Mouse (Mus musculus): ENCODE data around the gene Adck2. TPM values are rescaled to one million over a fixed set of nuclear protein-coding genes. Genes with fewer than 3 reads are reported as not detected.

Adck2 gene
- 14.7 and 17.3 TPM in 2 replicates for polyA plus RNA-seq (2012; rRNA removed; ENCODE audit: low replicate concordance)

GRCm38 (mm10) chr6:39573791-39574554 is at the start of gene Adck2:
Gene Adck2, plus strand, starts transcription at chr6:39573873.

GRCm38 (mm10) chr6:39557723-39558261 is 15.9 kb upstream of the Adck2 start, which contains the start of gene Dennd2a:
Gene Dennd2a, minus strand, starts transcription at chr6:39557867.

GRCm38 (mm10) chr6:39585517-39585916 is 11.8 kb downstream of the Adck2 start, which contains the start of gene Gm42420:
Gene Gm42420, plus strand, starts transcription at chr6:39585753.

DNA sequence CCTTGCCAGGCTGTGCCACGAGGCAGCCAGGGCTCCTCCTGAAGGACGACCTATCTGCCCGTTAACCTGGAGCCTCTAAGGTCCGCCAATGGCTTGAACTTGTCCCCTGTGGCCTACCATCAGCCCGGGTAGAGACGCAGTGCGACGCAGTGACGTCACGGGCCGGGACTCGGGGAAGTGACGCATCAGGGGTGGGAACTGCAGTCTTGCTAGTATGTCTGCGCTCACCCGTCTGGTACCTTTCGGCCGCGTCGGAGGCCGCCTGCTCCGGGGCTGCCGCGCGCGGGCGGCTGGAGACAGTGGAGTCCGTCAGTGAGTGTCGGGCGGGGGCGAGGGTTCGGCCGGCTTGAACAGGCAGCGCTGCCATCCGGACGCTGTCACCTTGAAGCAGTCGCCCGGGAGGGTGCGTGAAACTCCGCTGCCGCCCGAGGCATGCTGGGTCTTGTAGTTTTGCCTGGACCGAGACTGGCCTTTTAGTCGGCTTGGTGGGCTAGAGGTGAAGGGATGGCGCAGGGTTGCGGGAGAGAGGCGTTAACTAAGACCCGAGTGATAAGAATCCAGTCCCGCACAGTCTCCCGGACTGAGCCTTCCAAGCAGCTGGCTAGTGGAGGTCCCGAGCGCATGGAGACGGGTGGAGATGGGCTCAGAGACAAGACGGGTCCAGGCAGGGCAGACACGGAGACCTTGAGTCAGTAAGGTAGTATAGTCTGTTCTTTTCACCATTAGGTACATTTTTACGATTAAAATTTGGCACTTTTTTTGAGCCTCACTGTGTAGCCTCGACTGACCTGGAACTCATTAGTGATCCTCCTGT is 18.9 kb downstream of the Adck2 start, which contains the start of gene Ndufb2:
Ndufb2 (plus strand) TSS at position 174 of the 814 bp plus-strand sequence.

Other genes starting within 250 kb of the Adck2 start
- 15.8 and 18.4 TPM in 2 replicates for gene Slc37a3, start 196.2 kb upstream of the Adck2 start, polyA plus RNA-seq (2012; rRNA removed; ENCODE audit: low replicate concordance)
- 2.3 and 2.8 TPM in 2 replicates for gene Rab19, start 192.7 kb upstream of the Adck2 start, polyA plus RNA-seq (2012; rRNA removed; ENCODE audit: low replicate concordance)
- gene Mkrn1, start 153.4 kb upstream of the Adck2 start, polyA plus RNA-seq (2012; rRNA removed; ENCODE audit: low replicate concordance), result 23.1 and 24.1 TPM in 2 replicates
- 16.9 and 20.3 TPM in 2 replicates for gene Dennd2a, start 16.0 kb upstream of the Adck2 start, polyA plus RNA-seq (2012; rRNA removed; ENCODE audit: low replicate concordance)
- gene Gm42420, start 11.9 kb downstream of the Adck2 start, polyA plus RNA-seq (2012; rRNA removed; ENCODE audit: low replicate concordance), result 0.46 TPM in 1 of 2 replicates, not detected in the other
- 474 and 754 TPM in 2 replicates for gene Ndufb2, start 18.7 kb downstream of the Adck2 start, polyA plus RNA-seq (2012; rRNA removed; ENCODE audit: low replicate concordance)
- 5.6 and 11.9 TPM in 2 replicates for gene Braf, start 151.6 kb downstream of the Adck2 start, polyA plus RNA-seq (2012; rRNA removed; ENCODE audit: low replicate concordance)
- 26.7 and 64.9 TPM in 2 replicates for gene Mrps33, start 237.1 kb downstream of the Adck2 start, polyA plus RNA-seq (2012; rRNA removed; ENCODE audit: low replicate concordance)

Measured in mammary gland, adult 2 months (tissue).